Mouse (Mus musculus) CH12.LX (cell line): ENCODE results near the gene Itgb3bp. TPM values are rescaled to one million over a fixed set of nuclear protein-coding genes. Genes with fewer than 3 reads are reported as not detected.

Experiments
- DNase-seq: peaks from one replicate; pipeline ENCODE4 v3.0.0-alpha.2; 2013; ENCODE audit errors: extremely low read depth
- H3K27ac ChIP-seq: 2 replicates; pipeline ENCODE4 v1.5.1; 2012; ENCODE audit warnings: low read depth, mild to moderate bottlenecking, control low read depth, moderate library complexity; ENCODE audit not compliant: insufficient read depth
- H3K27me3 ChIP-seq: replicated peaks from 2 replicates; pipeline ENCODE3; 2012; ENCODE audit warnings: inconsistent platforms
- H3K36me3 ChIP-seq, 2 experiments: replicated peaks in 1 of 2; 2 replicates each; pipeline versions ENCODE3 to v1.6.1; 2012; ENCODE audit warnings: inconsistent platforms in 1 of 2, low read length in 1 of 2, mild to moderate bottlenecking in 1 of 2, mixed read lengths in 1 of 2, moderate library complexity in 1 of 2; ENCODE audit not compliant: control insufficient read depth in 1 of 2, insufficient read depth in 1 of 2
- H3K4me1 ChIP-seq, 2 experiments: 2 replicates each; pipeline ENCODE4 v1.6.1; 2012; ENCODE audit warnings: inconsistent platforms in 1 of 2, moderate library complexity in 1 of 2; ENCODE audit not compliant: insufficient read depth in 2 of 2, control insufficient read depth in 1 of 2
- H3K4me2 ChIP-seq: 2 replicates; pipeline ENCODE4 v1.6.1; 2012; ENCODE audit warnings: low read depth, mild to moderate bottlenecking, control low read depth; ENCODE audit not compliant: poor library complexity, insufficient read depth, severe bottlenecking
- H3K4me3 ChIP-seq, 3 experiments: fragments of 150-350 bp in 1 of 3; sonication (generic) in 1 of 3; replicated peaks in 1 of 3; 2 replicates each; pipeline versions ENCODE3 to v1.5.1; 2011 to 2012; ENCODE audit warnings: low read depth in 2 of 3, low read length in 2 of 3, mild to moderate bottlenecking in 2 of 3, moderate library complexity in 2 of 3, control low read depth in 1 of 3, improper control_type of control experiment in 1 of 3, inconsistent platforms in 1 of 3, mixed read lengths in 1 of 3; ENCODE audit not compliant: poor library complexity in 1 of 3
- H3K79me2 ChIP-seq: replicated peaks from 2 replicates; pipeline ENCODE4 v1.6.1; 2012; ENCODE audit warnings: mild to moderate bottlenecking, moderate library complexity; ENCODE audit not compliant: control insufficient read depth, poor library complexity, insufficient read depth, severe bottlenecking; ENCODE audit errors: extremely low read depth
- H3K9ac ChIP-seq: 2 replicates; pipeline ENCODE4 v1.6.1; 2012; ENCODE audit warnings: low read depth, mild to moderate bottlenecking, control low read depth, moderate library complexity; ENCODE audit not compliant: insufficient read depth
- H3K9me3 ChIP-seq: replicated peaks from 2 replicates; pipeline ENCODE3; 2012; ENCODE audit warnings: low read length, inconsistent platforms, mixed read lengths
- BHLHE40 ChIP-seq: IDR thresholded peaks from 2 replicates; pipeline ENCODE4 v1.6.1; 2011; ENCODE audit warnings: mild to moderate bottlenecking, low read depth, low read length, improper control_type of control experiment
- CHD1 ChIP-seq: IDR thresholded peaks from 2 replicates; pipeline ENCODE4 v1.6.1; 2012; ENCODE audit warnings: low read depth, low read length, improper control_type of control experiment, inconsistent platforms
- CTCF ChIP-seq, 2 experiments: IDR thresholded peaks in 1 of 2; conservative IDR thresholded peaks in 1 of 2; 2 replicates each; pipeline ENCODE4 v1.5.1; 2011 to 2012; ENCODE audit warnings: low read depth in 2 of 2, low read length in 2 of 2, improper control_type of control experiment in 1 of 2, inconsistent platforms in 1 of 2, mild to moderate bottlenecking in 1 of 2, moderate library complexity in 1 of 2
- E2F4 ChIP-seq: IDR thresholded peaks from 2 replicates; pipeline ENCODE4 v1.6.1; 2011; ENCODE audit warnings: low read depth, low read length, improper control_type of control experiment; ENCODE audit not compliant: insufficient replicate concordance
- EP300 ChIP-seq: IDR thresholded peaks from 2 replicates; pipeline ENCODE4 v1.6.1; 2011; ENCODE audit warnings: low read length, improper control_type of control experiment
- ETS1 ChIP-seq: conservative IDR thresholded peaks from 2 replicates; pipeline ENCODE4 v1.6.1; 2012; ENCODE audit warnings: low read depth, mild to moderate bottlenecking, inconsistent platforms, low read length, improper control_type of control experiment, moderate library complexity
- HCFC1 ChIP-seq: IDR thresholded peaks from 2 replicates; pipeline ENCODE4 v1.6.1; 2012; ENCODE audit warnings: low read depth, mild to moderate bottlenecking, inconsistent platforms, low read length, improper control_type of control experiment
- JUND ChIP-seq: conservative IDR thresholded peaks from 2 replicates; pipeline ENCODE4 v1.6.1; 2011; ENCODE audit warnings: low read depth, low read length, improper control_type of control experiment
- KAT2A ChIP-seq: IDR thresholded peaks from 2 replicates; pipeline ENCODE4 v1.6.1; 2012; ENCODE audit warnings: low read length, improper control_type of control experiment, inconsistent platforms; ENCODE audit not compliant: insufficient replicate concordance
- MAX ChIP-seq: IDR thresholded peaks from 2 replicates; pipeline ENCODE4 v1.6.1; 2011; ENCODE audit warnings: low read length, improper control_type of control experiment
- MXI1 ChIP-seq: IDR thresholded peaks from 2 replicates; pipeline ENCODE4 v1.6.1; 2011; ENCODE audit warnings: mild to moderate bottlenecking, low read depth, low read length, improper control_type of control experiment
- MYC ChIP-seq: IDR thresholded peaks from 2 replicates; pipeline ENCODE4 v1.6.1; 2011; ENCODE audit warnings: low read depth, mild to moderate bottlenecking, improper control_type of control experiment, low read length
- NRF1 ChIP-seq: IDR thresholded peaks from 2 replicates; pipeline ENCODE4 v1.6.1; 2014; ENCODE audit warnings: low read depth, mild to moderate bottlenecking, inconsistent platforms, low read length, improper control_type of control experiment, moderate library complexity
- PAX5 ChIP-seq: IDR thresholded peaks from 2 replicates; pipeline ENCODE4 v1.6.1; 2012; ENCODE audit warnings: low read length, inconsistent platforms, mixed read lengths
- POLR2A ChIP-seq: IDR thresholded peaks from 2 replicates; pipeline ENCODE4 v1.6.1; 2011; ENCODE audit warnings: low read depth, mild to moderate bottlenecking, improper control_type of control experiment, low read length
- POLR2AphosphoS2 ChIP-seq: IDR thresholded peaks from 2 replicates; pipeline ENCODE4 v1.6.1; 2011; ENCODE audit warnings: low read depth, low read length, improper control_type of control experiment
- RAD21 ChIP-seq: IDR thresholded peaks from 2 replicates; pipeline ENCODE4 v1.6.1; 2011; ENCODE audit warnings: low read depth, mild to moderate bottlenecking, low read length, improper control_type of control experiment, moderate library complexity
- RCOR1 ChIP-seq: conservative IDR thresholded peaks from 2 replicates; pipeline ENCODE4 v1.6.1; 2012; ENCODE audit warnings: low read depth, mild to moderate bottlenecking, inconsistent platforms, low read length, improper control_type of control experiment
- SIN3A ChIP-seq: IDR thresholded peaks from 2 replicates; pipeline ENCODE4 v1.6.1; 2012; ENCODE audit warnings: low read length, improper control_type of control experiment, inconsistent platforms
- TCF12 ChIP-seq: IDR thresholded peaks from 2 replicates; pipeline ENCODE4 v1.6.1; 2014; ENCODE audit warnings: low read depth, mild to moderate bottlenecking, inconsistent platforms, low read length, improper control_type of control experiment
- USF2 ChIP-seq: conservative IDR thresholded peaks from 2 replicates; pipeline ENCODE4 v1.6.1; 2011; ENCODE audit warnings: low read depth, low read length, improper control_type of control experiment
- ZC3H11A ChIP-seq: IDR thresholded peaks from 2 replicates; pipeline ENCODE4 v1.6.1; 2012; ENCODE audit warnings: low read depth, mild to moderate bottlenecking, inconsistent platforms, low read length, improper control_type of control experiment
- ZKSCAN1 ChIP-seq: IDR thresholded peaks from 2 replicates; pipeline ENCODE4 v1.6.1; 2012; ENCODE audit warnings: low read depth, inconsistent platforms, low read length, improper control_type of control experiment, borderline replicate concordance
- dilution Hi-C: fragments of 300-500 bp; cut with MboI; formaldehyde crosslinking; loops from 2 replicates; pipeline ENCODE4 v1.14.3; 2020; ENCODE audit warnings: low sequenced_read_pairs; ENCODE audit not compliant: extremely low pct_unique_long_range_greater_than_20kb, extremely low pct_ligation_motif_present
- in situ Hi-C: fragments of 300-500 bp; cut with MboI; formaldehyde crosslinking; loops from 3 replicates; pipeline ENCODE4 v1.14.3; 2019; ENCODE audit warnings: low sequenced_read_pairs, low pct_ligation_motif_present, low pct_unique_long_range_greater_than_20kb, mixed read lengths
- polyA plus RNA-seq: library from polyadenylated mRNA; unstranded; fragments of >175 nt; gene quantifications from 2 replicates; pipeline ENCODE4 v1.2.1, GENCODE M21; 2012; ENCODE audit warnings: low read depth; ENCODE audit not compliant: insufficient read length
- total RNA-seq, 2 experiments: library from RNA; depleted of rRNA; stranded (reverse); fragments of 300-350 nt in 1 of 2; fragments of >200 nt in 1 of 2; gene quantifications; 2 replicates each; pipeline ENCODE4 v1.2.3; 2012 to 2014

Itgb3bp gene
- total and polyA plus RNA-seq, 3 experiments: 9.9 to 29.1 (median 22.0) TPM

- DNase-seq: no peak
- H3K27me3 ChIP-seq: no peaks in the 10 kb centered on the region
- peaks cover 0 to 23% of the 10 kb centered on the region in 2 experiments; a peak in 2 of 4 replicates for H3K4me1 ChIP-seq
- no peaks in the 10 kb centered on the region for H3K79me2 ChIP-seq
- H3K4me2 ChIP-seq: no peak overlapping the region
- dilution Hi-C loops: no loop called here
- H3K9me3 ChIP-seq: no peaks in the 10 kb centered on the region
- no peak overlapping the region for H3K9ac ChIP-seq
- no peak overlapping the region for H3K27ac ChIP-seq
- H3K36me3 ChIP-seq: peaks cover 0 to 13% of the 10 kb centered on the region in 2 experiments
- no peak for TF ChIP-seq MXI1
- TF ChIP-seq ZKSCAN1: no peak
- TF ChIP-seq RCOR1: no peak
- TF ChIP-seq CTCF (conservative IDR thresholded peaks at IDR 0.05 in 1 of 2, IDR thresholded peaks at IDR 0.05 in 1 of 2; ENCODE audit: low read depth in 2 of 2, low read length in 2 of 2): no peak
- TF ChIP-seq BHLHE40: no peak
- no peak for TF ChIP-seq MAX
- no peak for TF ChIP-seq PAX5
- no peak for TF ChIP-seq MYC
- TF ChIP-seq NRF1: no peak
- no peak for TF ChIP-seq E2F4
- no peak for TF ChIP-seq JUND
- TF ChIP-seq POLR2AphosphoS2: no peak
- in situ Hi-C loops: no loop called here
- no peak overlapping the region for H3K4me3 ChIP-seq
These were observed 25.8 kb upstream of the Itgb3bp start for GRCm38 (mm10) chr4:99955396-99955795.

- Histone ChIP-seq H3K4me2 (no peak overlapping the region), H3K36me3 (peaks cover 0 to 13% of the 10 kb centered on the region in 2 experiments), H3K9me3 (no peaks in the 10 kb centered on the region), H3K4me1 (peaks cover 0 to 19% of the 10 kb centered on the region in 2 experiments; a peak in 2 of 4 replicates), H3K27ac (no peak overlapping the region), H3K9ac (no peak overlapping the region), H3K4me3 (no peak overlapping the region), H3K27me3 (no peaks in the 10 kb centered on the region), H3K79me2 (no peaks in the 10 kb centered on the region)
- in situ Hi-C loops: no loop called here
- TF ChIP-seq CTCF (conservative IDR thresholded peaks at IDR 0.05 in 1 of 2, IDR thresholded peaks at IDR 0.05 in 1 of 2; ENCODE audit: low read depth in 2 of 2, low read length in 2 of 2): no peak
- TF ChIP-seq SIN3A: no peak
- TF ChIP-seq USF2: no peak
- no peak for TF ChIP-seq RAD21
- TF ChIP-seq TCF12: no peak
- TF ChIP-seq KAT2A: no peak
- TF ChIP-seq HCFC1: no peak
- TF ChIP-seq RCOR1: no peak
- no peak for TF ChIP-seq POLR2A
- no peak for TF ChIP-seq ETS1
- no peak for TF ChIP-seq EP300
- no peak for TF ChIP-seq CHD1
- no peak for TF ChIP-seq JUND
- no peak for TF ChIP-seq ZC3H11A
- DNase-seq: no peak
- dilution Hi-C loops: no loop called here
These were observed 24.3 kb upstream of the Itgb3bp start for GRCm38 (mm10) chr4:99953904-99954303.
